Mouse (Mus musculus): Measurements from ENCODE around the gene Pkn2. TPM values are rescaled to one million over a fixed set of nuclear protein-coding genes. Genes with fewer than 3 reads are reported as not detected.

The Pkn2 gene
- total RNA-seq (2014; rRNA removed), result 13.9 and 23.6 TPM in 2 replicates
- polyA plus RNA-seq (2015; fragmentation: Nextera tagmentation; extraction: Ambion mirVana), result 25.3 and 26.2 TPM in 2 replicates

GRCm38 (mm10) chr3:142881872-142882623 lies at the start of gene Pkn2:
Gene Pkn2 (minus strand): TSS chr3:142882004.
- no peak for TF ChIP-seq CTCF (IDR thresholded peaks at IDR 0.05; ENCODE audit: low read depth)
- Histone ChIP-seq H3K27ac (peak within 1 kb of the TSS; percentile 93), H3K4me1 (ENCODE audit: insufficient read depth, low read length) (no peaks in the 10 kb centered on the region), H3K9me3 (ENCODE audit: low read length) (no peaks in the 10 kb centered on the region), H3K9ac (replicated peaks; ENCODE audit: low read length) (peak within 1 kb of the TSS; percentile 98), H3K27me3 (ENCODE audit: insufficient read depth, low read length) (no peaks in the 10 kb centered on the region), H3K4me2 (ENCODE audit: low read depth, low read length) (peak within 1 kb of the TSS; percentile 67), H3K4me3 (ENCODE audit: low read length) (peak within 1 kb of the TSS; percentile 100), H3K36me3 (ENCODE audit: insufficient read depth, low read length) (no peaks in the 10 kb centered on the region)
- WGBS, result under 1% methylated on average over 77 of the region's 84 CpGs
- DNase-seq (ENCODE audit: low spot score), result peak; percentile 99
- peak; percentile 99 for ATAC-seq

GRCm38 (mm10) chr3:142929906-142930305 lies 48.1 kb upstream of the Pkn2 start:
- Histone ChIP-seq H3K4me3 (ENCODE audit: low read length) (no peak overlapping the region), H3K4me1 (ENCODE audit: insufficient read depth, low read length) (no peaks in the 10 kb centered on the region), H3K9me3 (ENCODE audit: low read length) (no peaks in the 10 kb centered on the region), H3K27ac (no peak overlapping the region), H3K9ac (replicated peaks; ENCODE audit: low read length) (no peak overlapping the region), H3K27me3 (ENCODE audit: insufficient read depth, low read length) (no peaks in the 10 kb centered on the region), H3K36me3 (ENCODE audit: insufficient read depth, low read length) (no peaks in the 10 kb centered on the region), H3K4me2 (ENCODE audit: low read depth, low read length) (no peak overlapping the region)
- WGBS, result 82% methylated on average over 2 of the region's 2 CpGs
- no peak for ATAC-seq
- TF ChIP-seq CTCF (IDR thresholded peaks at IDR 0.05; ENCODE audit: low read depth), result no peak
- DNase-seq (ENCODE audit: low spot score), result no peak

- Histone ChIP-seq H3K4me3 (ENCODE audit: low read length) (no peak overlapping the region), H3K27ac (no peak overlapping the region), H3K27me3 (ENCODE audit: insufficient read depth, low read length) (no peaks in the 10 kb centered on the region), H3K9me3 (ENCODE audit: low read length) (no peaks in the 10 kb centered on the region), H3K36me3 (ENCODE audit: insufficient read depth, low read length) (no peaks in the 10 kb centered on the region), H3K4me2 (ENCODE audit: low read depth, low read length) (no peak overlapping the region), H3K4me1 (ENCODE audit: insufficient read depth, low read length) (no peaks in the 10 kb centered on the region), H3K9ac (replicated peaks; ENCODE audit: low read length) (no peak overlapping the region)
- TF ChIP-seq CTCF (IDR thresholded peaks at IDR 0.05; ENCODE audit: low read depth), result no peak
- ATAC-seq (no peak), DNase-seq (ENCODE audit: low spot score) (no peak)
- 93% methylated on average over 3 of the region's 3 CpGs for WGBS
Measured at GRCm38 (mm10) chr3:142927311-142927710, 45.5 kb upstream of the Pkn2 start.

GRCm38 (mm10) chr3:142924831-142925348 lies 43.1 kb upstream of the Pkn2 start:
- 80% methylated on average over 2 of the region's 2 CpGs for WGBS
- peak; percentile 34 for DNase-seq (ENCODE audit: low spot score)
- no peak overlapping the region for H3K9ac ChIP-seq (replicated peaks; ENCODE audit: low read length)

GRCm38 (mm10) chr3:142919070-142919469 lies 37.3 kb upstream of the Pkn2 start:
- Histone ChIP-seq H3K36me3 (ENCODE audit: insufficient read depth, low read length) (no peaks in the 10 kb centered on the region), H3K4me1 (ENCODE audit: insufficient read depth, low read length) (no peaks in the 10 kb centered on the region), H3K4me3 (ENCODE audit: low read length) (no peak overlapping the region), H3K4me2 (ENCODE audit: low read depth, low read length) (no peak overlapping the region), H3K9ac (replicated peaks; ENCODE audit: low read length) (no peak overlapping the region), H3K27me3 (ENCODE audit: insufficient read depth, low read length) (no peaks in the 10 kb centered on the region), H3K27ac (no peak overlapping the region), H3K9me3 (ENCODE audit: low read length) (no peaks in the 10 kb centered on the region)
- ATAC-seq, result no peak
- TF ChIP-seq CTCF (IDR thresholded peaks at IDR 0.05; ENCODE audit: low read depth), result no peak
- 64% methylated on average over 3 of the region's 3 CpGs for WGBS
- DNase-seq (ENCODE audit: low spot score), result no peak

More at GRCm38 (mm10) chr3:142924831-142925348, 43.1 kb upstream of the Pkn2 start:
- Histone ChIP-seq H3K36me3 (ENCODE audit: insufficient read depth, low read length) (no peaks in the 10 kb centered on the region), H3K9me3 (ENCODE audit: low read length) (no peaks in the 10 kb centered on the region), H3K27ac (no peak overlapping the region), H3K4me3 (ENCODE audit: low read length) (no peak overlapping the region), H3K4me1 (ENCODE audit: insufficient read depth, low read length) (no peaks in the 10 kb centered on the region), H3K4me2 (ENCODE audit: low read depth, low read length) (no peak overlapping the region), H3K27me3 (ENCODE audit: insufficient read depth, low read length) (no peaks in the 10 kb centered on the region)
- ATAC-seq, result no peak
- TF ChIP-seq CTCF (IDR thresholded peaks at IDR 0.05; ENCODE audit: low read depth), result 0 out of 2 replicates have a peak, but pooled peaks have one; percentile 26

- 75% methylated on average over 4 of the region's 4 CpGs for WGBS
- H3K9me3 ChIP-seq (ENCODE audit: low read length), result no peaks in the 10 kb centered on the region
- no peak overlapping the region for H3K4me2 ChIP-seq (ENCODE audit: low read depth, low read length)
- H3K4me1 ChIP-seq (ENCODE audit: insufficient read depth, low read length), result no peaks in the 10 kb centered on the region
- no peak for TF ChIP-seq CTCF (IDR thresholded peaks at IDR 0.05; ENCODE audit: low read depth)
- H3K36me3 ChIP-seq (ENCODE audit: insufficient read depth, low read length), result no peaks in the 10 kb centered on the region
- no peak overlapping the region for H3K27ac ChIP-seq
- no peaks in the 10 kb centered on the region for H3K27me3 ChIP-seq (ENCODE audit: insufficient read depth, low read length)
- no peak overlapping the region for H3K4me3 ChIP-seq (ENCODE audit: low read length)
- H3K9ac ChIP-seq (replicated peaks; ENCODE audit: low read length), result no peak overlapping the region
- DNase-seq (ENCODE audit: low spot score) (no peak), ATAC-seq (no peak)
Measured at GRCm38 (mm10) chr3:142917760-142918439, 36.1 kb upstream of the Pkn2 start.
